Mouse (Mus musculus) liver, postnatal 0 days (tissue): ENCODE results near the gene Ndufa7. TPM values are rescaled to one million over a fixed set of nuclear protein-coding genes. Genes with fewer than 3 reads are reported as not detected.

Source experiments
- ATAC-seq: fragments of 200-750 bp; cut with Nextera tagmentation; 2 replicates; pipeline ENCODE4 v1.8.0; 2017; ENCODE audit warnings: mild to moderate bottlenecking, moderate library complexity
- DNase-seq: peaks from one replicate; pipeline ENCODE4 v3.0.0-alpha.2; 2016
- H3K27ac ChIP-seq: fragments of 300-500 bp; sonication (generic); 2 replicates; pipeline ENCODE4 v1.5.1; 2014; ENCODE audit warnings: antibody characterized with exemption, moderate library complexity, mild to moderate bottlenecking, low read depth
- H3K27me3 ChIP-seq: fragments of 300-500 bp; sonication (generic); 2 replicates; pipeline ENCODE4 v1.6.1; 2014; ENCODE audit warnings: low read length, control low read depth, mixed read lengths; ENCODE audit not compliant: insufficient read depth
- H3K36me3 ChIP-seq: fragments of 300-500 bp; sonication (generic); replicated peaks from 2 replicates; pipeline ENCODE4 v1.6.1; 2014; ENCODE audit warnings: mild to moderate bottlenecking, control low read depth, low read length, moderate library complexity, mixed read lengths; ENCODE audit not compliant: insufficient read depth
- H3K4me1 ChIP-seq: fragments of 300-500 bp; sonication (generic); 2 replicates; pipeline ENCODE4 v1.6.1; 2014; ENCODE audit warnings: antibody characterized with exemption, mild to moderate bottlenecking, control low read depth; ENCODE audit not compliant: insufficient read depth
- H3K4me2 ChIP-seq: fragments of 300-500 bp; sonication (generic); 2 replicates; pipeline ENCODE4 v1.6.1; 2014; ENCODE audit warnings: low read depth, mild to moderate bottlenecking, low read length, moderate library complexity, mixed read lengths
- H3K4me3 ChIP-seq: fragments of 300-500 bp; sonication (generic); 2 replicates; pipeline ENCODE4 v1.5.1; 2014; ENCODE audit warnings: low read depth, low read length
- H3K9ac ChIP-seq: fragments of 300-500 bp; sonication (generic); replicated peaks from 2 replicates; pipeline ENCODE4 v1.6.1; 2014; ENCODE audit warnings: mild to moderate bottlenecking, moderate library complexity
- H3K9me3 ChIP-seq: fragments of 300-500 bp; sonication (generic); 2 replicates; pipeline ENCODE4 v1.6.1; 2016; ENCODE audit warnings: mild to moderate bottlenecking, control low read depth, low read length, mixed read lengths
- CTCF ChIP-seq: sonication (generic); IDR thresholded peaks from 2 replicates; pipeline ENCODE4 v1.5.1; 2016; ENCODE audit warnings: antibody characterized with exemption, low read depth
- EP300 ChIP-seq: IDR thresholded peaks from 2 replicates; pipeline ENCODE4 v1.6.1; 2016; ENCODE audit warnings: antibody characterized with exemption, low read depth, mild to moderate bottlenecking
- WGBS: fragments of 180-500 bp; shearing (Covaris S2); extraction: QIAGEN DNeasy Blood & Tissue Kit; methylation state at CpG from one replicate; pipeline ENCODE4 v1.1.7; 2014; ENCODE audit not compliant: insufficient replicate concordance; 5-methylcytosine and 5-hydroxymethylcytosine counted together
- polyA plus RNA-seq: library from polyadenylated mRNA; unstranded; fragments of >200 nt; fragmentation: Nextera tagmentation; extraction: Ambion mirVana; gene quantifications from 2 replicates; pipeline ENCODE4 v1.2.1, GENCODE M21; 2015

Gene Ndufa7
- polyA plus RNA-seq, 1 experiment from 2014 or later, result 389 TPM

- peaks cover 22% of the 10 kb centered on the region for H3K36me3 ChIP-seq
These were observed 43.0 kb upstream of the Ndufa7 start, which contains the start of gene Angptl4 for GRCm38 (mm10) chr17:33781124-33781977. Gene Angptl4, minus strand, starts transcription at chr17:33781830.

GRCm38 (mm10) chr17:33782067-33782466 is 42.3 kb upstream of the Ndufa7 start:
- H3K4me3 ChIP-seq, result peak overlapping the region; percentile 65
- H3K27me3 ChIP-seq, result no peaks in the 10 kb centered on the region
- DNase-seq (no peak), ATAC-seq (no peak)
- H3K9ac ChIP-seq, result peak overlapping the region; percentile 77
- WGBS, result 39% methylated on average over 4 of the region's 4 CpGs
- H3K4me2 ChIP-seq, result peak overlapping the region; percentile 91
- no peaks in the 10 kb centered on the region for H3K9me3 ChIP-seq
- H3K4me1 ChIP-seq, result peaks cover 55% of the 10 kb centered on the region
- H3K36me3 ChIP-seq, result peaks cover 15% of the 10 kb centered on the region
- no peak for TF ChIP-seq EP300
- peak; percentile 34 for TF ChIP-seq CTCF
- peak overlapping the region; percentile 96 for H3K27ac ChIP-seq

More at GRCm38 (mm10) chr17:33781124-33781977, 43.0 kb upstream of the Ndufa7 start, which contains the start of gene Angptl4:
- WGBS, result under 1% methylated on average over 50 of the region's 50 CpGs
- DNase-seq, result peak; percentile 83
- H3K27me3 ChIP-seq, result no peaks in the 10 kb centered on the region
- H3K27ac ChIP-seq, result peak within 1 kb of the TSS; percentile 96
- H3K4me1 ChIP-seq, result peaks cover 58% of the 10 kb centered on the region
- peak; percentile 47 for ATAC-seq
- H3K4me3 ChIP-seq, result peak within 1 kb of the TSS; percentile 65
- H3K9ac ChIP-seq, result peak within 1 kb of the TSS; percentile 77
- H3K4me2 ChIP-seq, result peak within 1 kb of the TSS; percentile 91
- H3K9me3 ChIP-seq, result no peaks in the 10 kb centered on the region
- TF ChIP-seq EP300 (no peak), CTCF (peak; percentile 3; the same call in 1 of the 2 replicates)

GRCm38 (mm10) chr17:33783408-33783807 is 41.0 kb upstream of the Ndufa7 start:
- Histone ChIP-seq H3K4me1 (peaks cover 49% of the 10 kb centered on the region), H3K9me3 (no peaks in the 10 kb centered on the region), H3K27me3 (no peaks in the 10 kb centered on the region), H3K4me3 (no peak overlapping the region), H3K36me3 (peaks cover 1% of the 10 kb centered on the region), H3K4me2 (no peak overlapping the region), H3K27ac (0 out of 2 replicates have a peak overlapping the region, but pooled peaks have one; percentile 29), H3K9ac (no peak overlapping the region)
- DNase-seq (peak; percentile 63), ATAC-seq (no peak)
- TF ChIP-seq EP300 (no peak), CTCF (no peak)

- Histone ChIP-seq H3K27me3 (no peaks in the 10 kb centered on the region), H3K4me2 (no peak overlapping the region), H3K9ac (no peak overlapping the region), H3K27ac (no peak overlapping the region), H3K4me1 (peaks cover 37% of the 10 kb centered on the region), H3K4me3 (no peak overlapping the region), H3K9me3 (no peaks in the 10 kb centered on the region), H3K36me3 (no peaks in the 10 kb centered on the region)
- no peak for DNase-seq
- no peak for ATAC-seq
- WGBS, result 65% methylated on average over 2 of the region's 2 CpGs
- no peak for TF ChIP-seq EP300
- no peak for TF ChIP-seq CTCF
These were observed 39.4 kb upstream of the Ndufa7 start for GRCm38 (mm10) chr17:33784939-33785338.

- no peak overlapping the region for H3K27ac ChIP-seq
- H3K4me2 ChIP-seq, result no peak overlapping the region
- H3K9ac ChIP-seq, result no peak overlapping the region
- no peak for ATAC-seq
- no peak for DNase-seq
- no peaks in the 10 kb centered on the region for H3K36me3 ChIP-seq
- no peak overlapping the region for H3K4me3 ChIP-seq
- H3K27me3 ChIP-seq, result no peaks in the 10 kb centered on the region
- H3K9me3 ChIP-seq, result no peaks in the 10 kb centered on the region
- no peak for TF ChIP-seq CTCF
- peaks cover 23% of the 10 kb centered on the region for H3K4me1 ChIP-seq
- 75% methylated on average over 18 of the region's 18 CpGs for whole genome bisulfite sequencing
These were observed 38.0 kb upstream of the Ndufa7 start for GRCm38 (mm10) chr17:33786375-33786774.

- Histone ChIP-seq H3K27me3 (no peaks in the 10 kb centered on the region), H3K27ac (no peak overlapping the region), H3K9me3 (no peaks in the 10 kb centered on the region), H3K4me2 (no peak overlapping the region), H3K4me1 (peaks cover 2% of the 10 kb centered on the region; the same call in 1 of the 2 replicates), H3K9ac (no peak overlapping the region), H3K4me3 (no peak overlapping the region), H3K36me3 (no peaks in the 10 kb centered on the region)
- WGBS, result 34% methylated on average over 4 of the region's 4 CpGs
- ATAC-seq, result peak; percentile 67
- DNase-seq, result no peak
- TF ChIP-seq EP300 (peak; percentile 76), CTCF (no peak)
These were observed 35.6 kb upstream of the Ndufa7 start for GRCm38 (mm10) chr17:33788732-33789131.
